Mouse (Mus musculus): ENCODE results near the gene Alkbh5.
"Not testable (repeated sequence)": the region's sequence is repeated elsewhere in the genome, so short reads cannot be mapped to it uniquely, and the experiment has no call there.

The Alkbh5 gene

DNA sequence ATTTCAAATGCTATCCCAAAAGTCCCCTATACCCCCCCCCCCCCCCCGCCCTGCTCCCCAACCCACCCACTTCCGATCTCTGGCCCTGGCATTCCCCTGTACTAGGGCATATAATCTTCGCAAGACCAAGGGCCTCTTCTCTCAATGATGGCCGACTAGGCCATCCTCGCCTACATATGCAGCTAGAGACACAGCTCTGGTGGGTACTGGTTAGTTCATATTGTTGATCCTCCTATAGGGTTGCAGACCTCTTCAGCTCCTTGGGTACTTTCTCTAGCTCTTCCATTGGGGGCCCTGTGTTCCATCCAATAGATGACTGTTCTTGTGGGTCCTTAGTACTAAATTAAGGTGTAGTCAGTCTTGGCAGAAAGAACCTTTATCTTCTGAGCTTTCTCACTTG lies 7.0 kb downstream of the Alkbh5 start:
- not testable (repeated sequence) for DNase-seq

DNA sequence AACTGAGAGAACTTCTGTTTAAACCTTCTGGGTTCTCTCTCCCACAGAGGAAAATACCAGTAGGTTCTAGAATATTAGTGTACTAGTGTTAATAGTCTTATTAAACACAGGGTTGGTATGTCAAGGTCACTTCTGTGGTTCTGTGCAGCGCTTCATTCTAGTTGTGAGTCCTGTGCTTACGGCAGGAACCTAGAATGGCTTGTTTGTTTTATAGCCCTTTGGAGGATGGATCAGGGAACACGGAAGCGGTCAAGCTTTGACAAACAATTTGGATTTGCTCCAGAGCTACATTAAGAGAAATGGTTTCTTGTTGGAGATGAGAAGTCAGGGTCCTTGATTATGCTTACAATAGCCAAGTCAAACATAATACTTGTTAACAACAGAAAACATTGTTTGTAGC lies 9.3 kb downstream of the Alkbh5 start:
- DNase-seq: no peak

- no peak for DNase-seq
These were observed 11.9 kb downstream of the Alkbh5 start for GRCm38 (mm10) chr11:60548112-60548511.

GRCm38 (mm10) chr11:60553091-60553490 lies 16.9 kb downstream of the Alkbh5 start:
- DNase-seq: no peak

GRCm38 (mm10) chr11:60557675-60558074 lies 21.5 kb downstream of the Alkbh5 start:
- DNase-seq: no peak

DNA sequence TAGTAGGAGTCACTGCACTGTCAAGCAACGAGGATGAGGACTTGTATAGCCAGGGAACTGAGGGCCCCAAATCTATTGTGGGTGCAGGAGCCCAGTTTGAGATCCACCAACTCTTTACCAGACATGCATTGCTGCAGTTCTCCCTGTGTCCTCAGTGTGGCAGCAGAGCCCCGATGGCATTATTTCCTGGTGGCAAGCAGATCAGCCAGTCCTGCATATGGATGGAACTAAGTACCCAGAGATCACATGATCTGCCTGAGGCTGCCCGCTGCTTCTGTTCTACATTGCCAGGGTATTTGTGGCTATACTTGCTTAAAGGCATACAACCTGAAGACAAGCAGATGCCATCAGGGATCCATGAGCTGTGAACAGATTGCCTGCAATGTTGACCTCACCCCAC lies 23.2 kb downstream of the Alkbh5 start:
- DNase-seq: peak; percentile 61 to 72

DNA sequence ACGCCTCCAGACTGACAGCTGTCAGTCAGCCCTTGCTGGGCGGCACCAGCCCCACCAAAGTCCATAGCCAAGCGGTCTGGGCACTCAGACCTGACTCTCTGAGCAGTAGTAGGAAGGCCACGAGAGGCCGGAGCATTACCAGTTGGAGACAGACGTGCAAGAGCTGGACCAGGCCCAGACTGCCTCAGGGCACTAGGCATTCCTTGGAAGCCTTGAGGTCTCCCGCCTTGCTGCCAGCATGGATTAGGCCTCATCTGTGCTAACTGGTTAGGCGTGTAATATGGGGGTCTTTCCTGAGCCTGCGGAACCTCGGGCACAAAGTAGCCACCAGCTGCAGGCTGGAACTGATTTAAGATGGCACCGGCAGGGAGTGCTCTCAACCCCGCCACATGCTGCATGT lies 37.8 kb downstream of the Alkbh5 start:
- not testable (repeated sequence) for DNase-seq
